Mouse (Mus musculus): Measurements from ENCODE around the gene Tjp1.

DNA sequence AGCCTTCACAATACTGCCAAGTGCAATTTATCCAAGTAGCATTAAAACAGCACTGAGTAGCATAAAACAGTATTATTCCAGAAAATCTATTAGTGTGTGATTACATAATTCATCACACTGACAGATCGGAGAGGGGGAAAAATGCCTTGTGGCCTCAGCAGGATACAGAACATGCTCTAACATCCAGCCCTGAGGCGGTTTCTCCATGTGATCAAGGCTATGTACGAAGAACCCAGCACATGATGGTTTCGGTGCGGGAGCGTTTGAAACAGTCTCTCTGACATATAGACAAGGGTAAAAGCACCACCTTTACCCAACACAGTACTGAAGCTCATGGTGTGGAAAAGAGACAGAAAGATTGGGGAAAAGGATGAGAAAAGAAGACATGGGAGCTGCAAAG, 38.4 kb downstream of the Tjp1 start:
- TF ChIP-seq CTCF (conservative IDR thresholded peaks at IDR 0.05; ENCODE audit: low read length) (no peak), POU5F1 (IDR thresholded peaks at IDR 0.05; ENCODE audit: borderline replicate concordance, low read length) (no peak)
